Mouse (Mus musculus) kidney, embryonic 14.5 days (tissue): ENCODE measurements around the gene Myo18a. TPM values are rescaled to one million over a fixed set of nuclear protein-coding genes. Genes with fewer than 3 reads are reported as not detected.

Experiments used
- ATAC-seq: fragments of 200-750 bp; cut with Nextera tagmentation; 2 replicates; pipeline ENCODE4 v1.8.0; 2017; ENCODE audit warnings: moderate number of reproducible peaks, mild to moderate bottlenecking, moderate TSS enrichment, moderate library complexity; ENCODE audit not compliant: low FRiP score, low TSS enrichment
- H3K27ac ChIP-seq: fragments of 300-500 bp; sonication (generic); 2 replicates; pipeline ENCODE4 v1.5.1; 2014; ENCODE audit warnings: low read depth, mild to moderate bottlenecking, low read length, moderate library complexity, mixed read lengths
- H3K27me3 ChIP-seq: fragments of 300-500 bp; sonication (generic); 2 replicates; pipeline ENCODE4 v1.6.1; 2014; ENCODE audit warnings: mild to moderate bottlenecking, low read length; ENCODE audit not compliant: control insufficient read depth, insufficient read depth
- H3K36me3 ChIP-seq: fragments of 300-500 bp; sonication (generic); 2 replicates; pipeline ENCODE4 v1.6.1; 2014; ENCODE audit warnings: low read length, mixed read lengths; ENCODE audit not compliant: control insufficient read depth, insufficient read depth
- H3K4me1 ChIP-seq: fragments of 300-500 bp; sonication (generic); 2 replicates; pipeline ENCODE4 v1.6.1; 2014; ENCODE audit warnings: low read length, mixed read lengths; ENCODE audit not compliant: control insufficient read depth, insufficient read depth
- H3K4me2 ChIP-seq: fragments of 300-500 bp; sonication (generic); replicated peaks from 2 replicates; pipeline ENCODE4 v1.6.1; 2014; ENCODE audit warnings: low read depth, mild to moderate bottlenecking, low read length
- H3K4me3 ChIP-seq: fragments of 300-500 bp; sonication (generic); 2 replicates; pipeline ENCODE4 v1.5.1; 2014; ENCODE audit warnings: mild to moderate bottlenecking, low read length
- H3K9ac ChIP-seq: fragments of 300-500 bp; sonication (generic); 2 replicates; pipeline ENCODE4 v1.6.1; 2014; ENCODE audit warnings: low read depth, mild to moderate bottlenecking, low read length, moderate library complexity
- H3K9me3 ChIP-seq: fragments of 300-500 bp; sonication (generic); 2 replicates; pipeline ENCODE4 v1.6.1; 2016; ENCODE audit warnings: low read length; ENCODE audit not compliant: control insufficient read depth
- WGBS: fragments of 180-500 bp; shearing (Covaris S2); extraction: QIAGEN DNeasy Blood & Tissue Kit; methylation state at CpG from one replicate; pipeline ENCODE4 v1.1.7; 2014; 5-methylcytosine and 5-hydroxymethylcytosine counted together
- polyA plus RNA-seq: library from polyadenylated mRNA; unstranded; fragments of >200 nt; fragmentation: Nextera tagmentation; extraction: Ambion mirVana; gene quantifications from 2 replicates; pipeline ENCODE4 v1.2.1, GENCODE M21; 2014

Gene Myo18a
- polyA plus RNA-seq, 1 experiment from 2014 or later: 21.1 TPM

- peaks cover 14% of the 10 kb centered on the region for H3K36me3 ChIP-seq
- H3K27me3 ChIP-seq: 0 out of 2 replicates have a peak, but pooled peaks cover 5% of the 10 kb centered on the region
- ATAC-seq: no peak
- no peak overlapping the region for H3K4me3 ChIP-seq
- no peaks in the 10 kb centered on the region for H3K9me3 ChIP-seq
- no peak overlapping the region for H3K27ac ChIP-seq
- no peak overlapping the region for H3K9ac ChIP-seq
- H3K4me1 ChIP-seq: no peaks in the 10 kb centered on the region
- 86% methylated on average over 3 of the region's 3 CpGs for WGBS
- no peak overlapping the region for H3K4me2 ChIP-seq
Measured at GRCm38 (mm10) chr11:77835109-77835508, 72.1 kb downstream of the Myo18a start.

GRCm38 (mm10) chr11:77836290-77836689 lies 73.2 kb downstream of the Myo18a start:
- no peak overlapping the region for H3K4me2 ChIP-seq
- no peak overlapping the region for H3K4me3 ChIP-seq
- 0 out of 2 replicates have a peak, but pooled peaks cover 5% of the 10 kb centered on the region for H3K27me3 ChIP-seq
- no peak overlapping the region for H3K27ac ChIP-seq
- no peak for ATAC-seq
- H3K4me1 ChIP-seq: 0 out of 2 replicates have a peak, but pooled peaks cover 2% of the 10 kb centered on the region
- H3K9ac ChIP-seq: no peak overlapping the region
- H3K36me3 ChIP-seq: peaks cover 21% of the 10 kb centered on the region
- 88% methylated on average over 5 of the region's 5 CpGs for WGBS
- no peaks in the 10 kb centered on the region for H3K9me3 ChIP-seq

- Histone ChIP-seq H3K27me3 (0 out of 2 replicates have a peak, but pooled peaks cover 5% of the 10 kb centered on the region), H3K27ac (no peak overlapping the region), H3K4me3 (no peak overlapping the region), H3K9me3 (no peaks in the 10 kb centered on the region), H3K4me1 (0 out of 2 replicates have a peak, but pooled peaks cover 3% of the 10 kb centered on the region), H3K36me3 (peaks cover 23% of the 10 kb centered on the region), H3K4me2 (no peak overlapping the region), H3K9ac (no peak overlapping the region)
- WGBS: 63% methylated on average over 4 of the region's 4 CpGs
- no peak for ATAC-seq
Measured at GRCm38 (mm10) chr11:77836751-77837150, 73.7 kb downstream of the Myo18a start.

GRCm38 (mm10) chr11:77837856-77838255 lies 74.8 kb downstream of the Myo18a start:
- no peak overlapping the region for H3K9ac ChIP-seq
- H3K27me3 ChIP-seq: peaks cover 9% of the 10 kb centered on the region; the same call in 1 of the 2 replicates
- peaks cover 26% of the 10 kb centered on the region; the same call in 1 of the 2 replicates for H3K36me3 ChIP-seq
- WGBS: 86% methylated on average over 5 of the region's 5 CpGs
- H3K9me3 ChIP-seq: no peaks in the 10 kb centered on the region
- no peak overlapping the region for H3K4me3 ChIP-seq
- no peak for ATAC-seq
- no peak overlapping the region for H3K4me2 ChIP-seq
- 0 out of 2 replicates have a peak, but pooled peaks cover 3% of the 10 kb centered on the region for H3K4me1 ChIP-seq
- H3K27ac ChIP-seq: no peak overlapping the region

GRCm38 (mm10) chr11:77840523-77841245 lies 77.6 kb downstream of the Myo18a start:
- 55% methylated on average over 16 of the region's 16 CpGs for WGBS
- no peak for ATAC-seq
- Histone ChIP-seq H3K27me3 (peaks cover 9% of the 10 kb centered on the region; the same call in 1 of the 2 replicates), H3K36me3 (peaks cover 46% of the 10 kb centered on the region), H3K9ac (no peak overlapping the region), H3K27ac (no peak overlapping the region), H3K4me2 (no peak overlapping the region), H3K9me3 (no peaks in the 10 kb centered on the region), H3K4me3 (no peak overlapping the region), H3K4me1 (0 out of 2 replicates have a peak, but pooled peaks cover 3% of the 10 kb centered on the region)

GRCm38 (mm10) chr11:77843068-77843905 lies 80.2 kb downstream of the Myo18a start:
- no peak for ATAC-seq
- H3K36me3 ChIP-seq: peaks cover 45% of the 10 kb centered on the region
- 91% methylated on average over 21 of the region's 21 CpGs for WGBS
- H3K27me3 ChIP-seq: peaks cover 9% of the 10 kb centered on the region; the same call in 1 of the 2 replicates
- H3K4me3 ChIP-seq: no peak overlapping the region
- no peak overlapping the region for H3K9ac ChIP-seq
- H3K4me1 ChIP-seq: 0 out of 2 replicates have a peak, but pooled peaks cover 3% of the 10 kb centered on the region
- H3K4me2 ChIP-seq: no peak overlapping the region
- no peaks in the 10 kb centered on the region for H3K9me3 ChIP-seq
- no peak overlapping the region for H3K27ac ChIP-seq

GRCm38 (mm10) chr11:77843906-77844200 lies 80.8 kb downstream of the Myo18a start:
- Histone ChIP-seq H3K36me3 (peaks cover 45% of the 10 kb centered on the region), H3K4me1 (0 out of 2 replicates have a peak, but pooled peaks cover 7% of the 10 kb centered on the region), H3K27me3 (peaks cover 7% of the 10 kb centered on the region; the same call in 1 of the 2 replicates), H3K27ac (no peak overlapping the region), H3K4me3 (no peak overlapping the region), H3K4me2 (no peak overlapping the region), H3K9ac (no peak overlapping the region), H3K9me3 (no peaks in the 10 kb centered on the region)
- 71% methylated on average over 4 of the region's 4 CpGs for WGBS
- no peak for ATAC-seq

- peaks cover 32% of the 10 kb centered on the region for H3K36me3 ChIP-seq
- H3K27me3 ChIP-seq: peaks cover 2% of the 10 kb centered on the region; the same call in 1 of the 2 replicates
- H3K27ac ChIP-seq: no peak overlapping the region
- no peaks in the 10 kb centered on the region for H3K9me3 ChIP-seq
- no peak overlapping the region for H3K4me3 ChIP-seq
- ATAC-seq: peak; percentile 74
- H3K4me2 ChIP-seq: no peak overlapping the region
- 31% methylated on average over 9 of the region's 9 CpGs for WGBS
- H3K4me1 ChIP-seq: peaks cover 13% of the 10 kb centered on the region; the same call in 1 of the 2 replicates
- H3K9ac ChIP-seq: no peak overlapping the region
Measured at GRCm38 (mm10) chr11:77847599-77848128, 84.6 kb downstream of the Myo18a start.
